Mouse (Mus musculus) embryonic fibroblast, embryonic 13.5 days (primary cell): ENCODE results near the gene 4930535I16Rik.

Experiments
- CTCF ChIP-seq: IDR thresholded peaks from 2 replicates; pipeline ENCODE4 v1.5.1; 2011; ENCODE audit warnings: mild to moderate bottlenecking, control low read depth, low read length, moderate library complexity, borderline replicate concordance; ENCODE audit not compliant: insufficient read depth
- POLR2A ChIP-seq: IDR thresholded peaks from 2 replicates; pipeline ENCODE4 v1.6.1; 2011; ENCODE audit warnings: low read depth, mild to moderate bottlenecking, control low read depth, low read length, moderate library complexity

DNA sequence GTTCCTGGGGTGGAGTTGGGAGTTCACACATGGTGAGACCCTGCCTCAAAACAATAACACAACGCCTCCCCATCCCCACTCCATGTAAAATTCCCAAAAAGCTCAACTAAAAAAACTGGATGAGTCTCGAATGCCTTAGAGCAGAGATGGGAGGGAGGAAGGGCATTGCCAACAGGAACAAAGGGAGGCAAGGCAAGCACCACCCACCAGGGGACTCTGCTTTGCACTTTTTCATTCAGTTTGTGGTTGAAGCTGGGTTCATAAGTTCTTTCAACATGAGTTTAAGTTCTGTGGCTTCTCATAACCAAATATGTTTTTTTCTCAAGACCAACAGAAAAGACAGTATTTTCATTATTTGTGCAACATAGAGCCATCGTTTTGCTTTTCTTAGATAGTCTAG is 14.4 kb downstream of the 4930535I16Rik start:
- TF ChIP-seq CTCF: no peak
- no peak for TF ChIP-seq POLR2A
